Mouse (Mus musculus): Measurements from ENCODE around the gene Col28a1.
"Not testable (repeated sequence)": the region's sequence is repeated elsewhere in the genome, so short reads cannot be mapped to it uniquely, and the experiment has no call there.

Gene Col28a1

GRCm38 (mm10) chr6:8023527-8023926, 168.9 kb downstream of the Col28a1 start:
- peak; percentile 45 for DNase-seq (ENCODE audit: low read depth, low spot score)

DNA sequence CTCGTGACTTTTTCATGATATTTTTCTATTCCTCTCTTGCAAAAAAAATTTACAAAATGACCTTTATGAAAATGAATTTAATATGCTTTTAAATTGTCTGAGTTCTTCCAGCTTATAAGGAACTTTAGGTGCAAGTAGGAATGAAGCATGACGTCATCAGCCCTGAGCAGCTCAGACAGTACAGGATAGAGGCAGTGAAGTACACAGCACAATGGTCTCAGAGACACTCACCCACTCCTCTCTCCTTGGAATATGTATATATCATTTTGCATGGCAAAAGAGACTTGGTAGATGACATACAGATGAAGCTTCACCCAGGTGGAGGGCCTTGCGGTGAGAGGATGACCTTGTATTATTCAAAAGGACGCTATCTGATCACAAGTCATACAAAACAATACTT, 197.7 kb downstream of the Col28a1 start:
- DNase-seq (ENCODE audit: low read depth, low spot score): no peak

DNA sequence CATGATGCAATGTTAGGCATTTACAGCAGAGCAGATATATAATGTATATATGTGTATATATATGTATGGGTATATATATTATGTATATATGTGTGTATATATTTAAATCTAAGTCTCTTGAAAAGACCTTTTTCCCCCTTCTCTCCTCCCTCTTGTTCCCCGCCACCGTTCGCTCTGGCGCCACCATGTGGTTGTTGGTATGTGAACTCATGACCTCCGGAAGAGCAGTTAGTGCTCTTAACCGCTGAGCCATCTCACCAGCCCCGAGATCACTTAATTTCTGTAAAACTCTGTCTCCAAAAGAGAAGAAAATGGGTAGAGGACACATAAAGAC, 208.8 kb downstream of the Col28a1 start:
- peak; percentile 19 for DNase-seq (ENCODE audit: low read depth, low spot score)

DNA sequence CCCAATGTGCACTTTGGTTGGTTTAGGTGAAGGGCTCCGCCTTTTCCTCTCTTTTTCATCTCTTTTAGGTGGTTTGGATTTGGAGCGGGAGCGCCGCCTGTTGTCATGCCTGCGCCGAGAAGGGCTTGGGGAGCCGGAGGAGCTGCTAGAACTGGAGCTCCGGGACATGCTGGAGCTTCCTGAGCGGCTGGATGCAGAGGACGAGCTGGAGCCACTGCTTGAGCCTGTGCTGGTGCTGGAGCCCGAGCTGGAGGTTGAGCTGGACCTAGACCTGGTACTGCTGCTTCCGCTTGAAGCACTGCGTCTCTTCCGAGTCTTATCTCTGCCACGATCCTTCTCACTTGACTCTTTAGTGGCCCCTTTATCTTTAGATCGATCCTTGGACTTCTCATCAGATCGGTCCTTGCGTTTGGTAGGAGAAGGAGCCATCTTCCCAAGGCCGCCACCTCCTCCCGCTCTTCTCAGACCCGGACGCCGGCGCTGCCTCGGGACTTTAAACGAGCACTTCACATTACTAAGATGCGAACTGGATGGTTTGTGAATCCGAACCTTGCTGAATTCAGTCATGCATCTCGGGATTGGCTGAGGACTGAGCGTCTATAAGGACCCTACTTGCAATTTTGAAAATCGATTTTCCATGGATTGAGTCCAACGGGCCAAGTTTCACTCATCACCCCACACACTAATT, 209.3 kb downstream of the Col28a1 start:
- not testable (repeated sequence) for DNase-seq (ENCODE audit: low read depth, low spot score)

DNA sequence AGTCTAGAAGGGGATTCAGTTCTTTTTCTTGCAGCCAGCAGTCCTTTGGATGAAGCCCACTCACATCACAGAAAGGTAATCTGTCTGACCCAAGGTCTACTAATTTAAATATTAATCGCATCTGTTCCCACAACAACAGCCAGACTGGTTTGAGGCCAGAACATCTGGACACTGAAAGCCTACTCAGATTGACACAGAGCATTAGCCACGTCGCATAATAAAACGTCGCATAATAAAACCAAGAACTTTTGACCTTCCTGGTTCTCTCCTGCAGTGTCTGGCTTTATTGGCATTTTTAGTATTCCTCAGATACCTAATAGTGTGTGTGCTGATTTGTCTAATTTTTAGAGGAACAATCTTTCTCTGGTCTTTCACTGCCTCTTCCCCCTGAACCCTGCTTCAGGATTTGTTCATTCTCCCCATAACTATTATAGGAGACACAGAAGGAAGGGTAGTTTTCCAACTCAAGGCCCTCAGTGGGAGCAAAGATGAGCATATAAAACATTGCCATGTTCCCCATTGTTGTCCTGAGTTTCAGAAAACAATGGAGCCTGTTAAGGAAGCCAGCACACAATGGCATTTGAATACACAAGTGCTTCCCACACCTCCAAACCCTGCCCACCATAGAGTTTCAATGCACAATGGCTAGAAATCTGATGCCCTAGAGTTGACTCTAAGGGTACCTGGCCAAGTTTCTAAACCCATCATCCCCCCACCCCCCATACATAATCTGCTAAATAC, 221.2 kb downstream of the Col28a1 start:
- DNase-seq (ENCODE audit: low read depth, low spot score): no peak

DNA sequence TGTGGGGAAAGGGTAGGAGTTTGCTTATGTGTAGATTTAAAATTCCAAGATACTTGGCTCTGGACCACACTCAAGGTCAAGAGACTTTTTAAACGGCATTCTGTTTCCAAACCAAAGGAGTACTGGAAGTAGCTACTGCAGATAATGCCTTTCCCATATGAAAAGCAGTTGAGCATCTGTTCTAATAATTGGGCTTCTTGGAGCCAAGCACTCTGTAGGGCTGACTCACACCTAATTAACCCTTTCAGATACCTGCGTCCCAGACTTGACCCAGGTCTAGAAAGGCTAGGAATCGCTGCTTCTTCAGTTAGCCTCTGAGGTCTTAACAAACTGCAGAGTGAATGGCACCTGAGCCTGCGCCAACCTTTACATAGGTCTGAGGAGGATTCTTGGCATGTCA, 223.0 kb downstream of the Col28a1 start:
- DNase-seq (ENCODE audit: low read depth, low spot score): no peak

DNA sequence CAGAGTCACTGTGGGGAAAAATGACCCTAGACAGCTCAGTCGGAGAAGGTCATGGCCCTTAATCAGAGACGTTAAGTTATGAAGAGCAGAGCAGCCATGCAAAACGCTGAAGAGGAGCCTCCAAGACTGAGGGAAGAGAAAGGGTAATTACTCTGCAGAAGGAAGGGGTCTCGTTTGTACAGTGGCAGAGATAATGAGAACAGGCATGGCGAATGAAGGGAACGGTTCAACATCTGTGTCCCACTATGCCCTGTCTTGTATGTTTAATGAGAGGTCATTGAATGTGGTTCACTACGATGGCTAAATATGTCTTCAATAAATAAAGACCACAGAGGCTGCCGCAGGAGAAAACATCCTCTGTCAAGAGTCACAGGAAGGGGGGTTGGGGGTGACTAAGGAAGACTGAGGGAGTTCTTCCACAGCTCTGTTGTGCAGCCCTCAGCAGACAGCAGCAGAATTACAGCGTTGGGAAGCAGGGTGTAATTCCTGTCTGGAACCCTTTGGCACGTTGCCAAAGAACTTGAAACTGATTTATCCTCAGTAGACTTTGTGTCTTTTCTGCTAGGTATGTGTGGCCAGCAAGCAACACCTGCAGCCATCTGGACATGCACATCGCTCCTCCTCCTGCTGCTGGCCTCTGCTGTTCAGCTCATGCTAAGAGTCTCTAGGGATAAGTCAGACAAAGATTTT, 226.4 kb downstream of the Col28a1 start:
- DNase-seq (ENCODE audit: low read depth, low spot score): no peak

GRCm38 (mm10) chr6:7962749-7963148, 229.7 kb downstream of the Col28a1 start:
- no peak for DNase-seq (ENCODE audit: low read depth, low spot score)

DNA sequence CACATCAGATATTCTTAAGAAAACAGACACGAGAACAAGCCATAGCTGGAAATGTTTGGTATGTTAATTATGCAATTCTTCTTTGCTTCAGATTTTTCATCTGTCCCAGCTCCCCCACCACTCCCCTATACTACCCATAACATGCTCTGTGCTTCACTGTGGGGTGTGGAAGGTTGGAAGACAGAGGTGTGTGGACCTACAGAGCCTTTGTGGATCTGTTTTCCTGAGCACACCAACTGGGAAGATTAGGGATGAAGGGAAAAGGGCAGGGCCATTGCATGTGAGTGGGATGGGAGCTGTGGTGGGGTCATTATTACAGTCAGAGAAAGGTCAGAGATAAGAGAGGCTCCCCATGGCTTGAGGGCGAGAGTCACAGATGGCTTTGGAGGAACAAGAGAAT, 240.2 kb downstream of the Col28a1 start:
- no peak for DNase-seq (ENCODE audit: low read depth, low spot score)

DNA sequence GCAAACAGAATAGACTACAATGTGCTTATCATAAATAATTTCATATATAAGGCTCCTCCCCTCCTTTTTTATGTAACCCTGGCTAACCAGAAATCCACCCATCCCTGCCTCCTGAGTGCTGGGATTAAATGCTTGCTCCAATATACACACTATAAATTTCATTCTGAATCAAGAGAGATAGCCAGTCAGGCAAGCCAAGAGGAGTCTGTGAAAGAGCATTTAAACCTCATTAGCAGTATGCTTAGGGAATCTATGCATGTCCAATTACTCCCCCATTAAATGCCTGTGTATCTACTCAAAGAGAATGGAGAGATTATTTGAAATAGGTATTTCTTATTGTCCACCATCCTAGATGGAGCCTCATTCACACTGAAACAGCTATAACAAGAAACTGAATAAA, 240.6 kb downstream of the Col28a1 start:
- no peak for DNase-seq (ENCODE audit: low read depth, low spot score)
